Mouse (Mus musculus): ENCODE measurements around the gene Dgkh.

- TF ChIP-seq CTCF (IDR thresholded peaks at IDR 0.05; ENCODE audit: low read depth, low read length) (no peak), POLR2A (IDR thresholded peaks at IDR 0.05; ENCODE audit: borderline replicate concordance, low read depth, low read length) (no peak)
Measured at GRCm38 (mm10) chr14:78594916-78595315, 137.7 kb downstream of the Dgkh start.
